Mouse (Mus musculus): ENCODE results near the gene 3110040M04Rik. TPM values are rescaled to one million over a fixed set of nuclear protein-coding genes. Genes with fewer than 3 reads are reported as not detected.

3110040M04Rik gene
- polyA plus RNA-seq, 1 experiment: not detected

- no peak overlapping the region for H3K27ac ChIP-seq (ENCODE audit: insufficient read depth, low read length)
- no peak for TF ChIP-seq POLR2A (IDR thresholded peaks at IDR 0.05; ENCODE audit: insufficient read depth, low read length)
- TF ChIP-seq EP300 (IDR thresholded peaks at IDR 0.05; ENCODE audit: insufficient read depth, low read depth, low read length): no peak
- TF ChIP-seq CTCF (IDR thresholded peaks at IDR 0.05; ENCODE audit: low read depth, low read length): no peak
- H3K36me3 ChIP-seq (ENCODE audit: control insufficient read depth, insufficient read depth, low read length, poor library complexity, severe bottlenecking): no peaks in the 10 kb centered on the region
- H3K4me3 ChIP-seq (ENCODE audit: low read depth, low read length): no peak overlapping the region
- no peak overlapping the region for H3K9ac ChIP-seq (ENCODE audit: low read depth, poor library complexity, severe bottlenecking)
- H3K4me1 ChIP-seq (ENCODE audit: control insufficient read depth, insufficient read depth, low read length): no peaks in the 10 kb centered on the region
- no peaks in the 10 kb centered on the region; the same call in 1 of the 2 replicates for H3K27me3 ChIP-seq (ENCODE audit: control insufficient read depth, insufficient read depth, low read length, poor library complexity, severe bottlenecking)
- no peaks in the 10 kb centered on the region for H3K9me3 ChIP-seq (replicated peaks; ENCODE audit: control insufficient read depth, insufficient read depth, low read length, poor library complexity, severe bottlenecking)
These were observed 40.1 kb downstream of the 3110040M04Rik start for GRCm38 (mm10) chr1:151244013-151244412.

GRCm38 (mm10) chr1:151244761-151245160 is 40.8 kb downstream of the 3110040M04Rik start:
- no peaks in the 10 kb centered on the region; the same call in 1 of the 2 replicates for H3K27me3 ChIP-seq (ENCODE audit: control insufficient read depth, insufficient read depth, low read length, poor library complexity, severe bottlenecking)
- no peaks in the 10 kb centered on the region for H3K36me3 ChIP-seq (ENCODE audit: control insufficient read depth, insufficient read depth, low read length, poor library complexity, severe bottlenecking)
- TF ChIP-seq CTCF (IDR thresholded peaks at IDR 0.05; ENCODE audit: low read depth, low read length) (no peak), EP300 (IDR thresholded peaks at IDR 0.05; ENCODE audit: insufficient read depth, low read depth, low read length) (no peak), POLR2A (IDR thresholded peaks at IDR 0.05; ENCODE audit: insufficient read depth, low read length) (no peak)
- H3K9ac ChIP-seq (ENCODE audit: low read depth, poor library complexity, severe bottlenecking): no peak overlapping the region
- no peak overlapping the region for H3K4me3 ChIP-seq (ENCODE audit: low read depth, low read length)
- no peaks in the 10 kb centered on the region for H3K9me3 ChIP-seq (replicated peaks; ENCODE audit: control insufficient read depth, insufficient read depth, low read length, poor library complexity, severe bottlenecking)
- no peak overlapping the region for H3K27ac ChIP-seq (ENCODE audit: insufficient read depth, low read length)
- H3K4me1 ChIP-seq (ENCODE audit: control insufficient read depth, insufficient read depth, low read length): no peaks in the 10 kb centered on the region

- TF ChIP-seq EP300 (IDR thresholded peaks at IDR 0.05; ENCODE audit: insufficient read depth, low read depth, low read length): no peak
- no peak for TF ChIP-seq POLR2A (IDR thresholded peaks at IDR 0.05; ENCODE audit: insufficient read depth, low read length)
- TF ChIP-seq CTCF (IDR thresholded peaks at IDR 0.05; ENCODE audit: low read depth, low read length): no peak
- no peaks in the 10 kb centered on the region for H3K4me1 ChIP-seq (ENCODE audit: control insufficient read depth, insufficient read depth, low read length)
- H3K9me3 ChIP-seq (replicated peaks; ENCODE audit: control insufficient read depth, insufficient read depth, low read length, poor library complexity, severe bottlenecking): no peaks in the 10 kb centered on the region
- no peaks in the 10 kb centered on the region; the same call in none of the 2 replicates for H3K27me3 ChIP-seq (ENCODE audit: control insufficient read depth, insufficient read depth, low read length, poor library complexity, severe bottlenecking)
- H3K36me3 ChIP-seq (ENCODE audit: control insufficient read depth, insufficient read depth, low read length, poor library complexity, severe bottlenecking): no peaks in the 10 kb centered on the region
- no peak overlapping the region for H3K9ac ChIP-seq (ENCODE audit: low read depth, poor library complexity, severe bottlenecking)
- H3K4me3 ChIP-seq (ENCODE audit: low read depth, low read length): no peak overlapping the region
- no peak overlapping the region for H3K27ac ChIP-seq (ENCODE audit: insufficient read depth, low read length)
These were observed 41.2 kb downstream of the 3110040M04Rik start for GRCm38 (mm10) chr1:151245165-151245564.

GRCm38 (mm10) chr1:151245846-151246245 is 41.9 kb downstream of the 3110040M04Rik start:
- H3K9ac ChIP-seq (ENCODE audit: low read depth, poor library complexity, severe bottlenecking): no peak overlapping the region
- no peaks in the 10 kb centered on the region for H3K36me3 ChIP-seq (ENCODE audit: control insufficient read depth, insufficient read depth, low read length, poor library complexity, severe bottlenecking)
- TF ChIP-seq CTCF (IDR thresholded peaks at IDR 0.05; ENCODE audit: low read depth, low read length) (no peak), POLR2A (IDR thresholded peaks at IDR 0.05; ENCODE audit: insufficient read depth, low read length) (no peak), EP300 (IDR thresholded peaks at IDR 0.05; ENCODE audit: insufficient read depth, low read depth, low read length) (no peak)
- H3K9me3 ChIP-seq (replicated peaks; ENCODE audit: control insufficient read depth, insufficient read depth, low read length, poor library complexity, severe bottlenecking): no peaks in the 10 kb centered on the region
- H3K4me1 ChIP-seq (ENCODE audit: control insufficient read depth, insufficient read depth, low read length): no peaks in the 10 kb centered on the region
- H3K27ac ChIP-seq (ENCODE audit: insufficient read depth, low read length): no peak overlapping the region
- no peaks in the 10 kb centered on the region; the same call in none of the 2 replicates for H3K27me3 ChIP-seq (ENCODE audit: control insufficient read depth, insufficient read depth, low read length, poor library complexity, severe bottlenecking)
- no peak overlapping the region for H3K4me3 ChIP-seq (ENCODE audit: low read depth, low read length)

- H3K27me3 ChIP-seq (ENCODE audit: control insufficient read depth, insufficient read depth, low read length, poor library complexity, severe bottlenecking): no peaks in the 10 kb centered on the region; the same call in 1 of the 2 replicates
- no peak for TF ChIP-seq EP300 (IDR thresholded peaks at IDR 0.05; ENCODE audit: insufficient read depth, low read depth, low read length)
- TF ChIP-seq CTCF (IDR thresholded peaks at IDR 0.05; ENCODE audit: low read depth, low read length): no peak
- no peak for TF ChIP-seq POLR2A (IDR thresholded peaks at IDR 0.05; ENCODE audit: insufficient read depth, low read length)
- H3K36me3 ChIP-seq (ENCODE audit: control insufficient read depth, insufficient read depth, low read length, poor library complexity, severe bottlenecking): no peaks in the 10 kb centered on the region
- no peaks in the 10 kb centered on the region for H3K9me3 ChIP-seq (replicated peaks; ENCODE audit: control insufficient read depth, insufficient read depth, low read length, poor library complexity, severe bottlenecking)
- H3K9ac ChIP-seq (ENCODE audit: low read depth, poor library complexity, severe bottlenecking): no peak overlapping the region
- H3K4me3 ChIP-seq (ENCODE audit: low read depth, low read length): no peak overlapping the region
- no peak overlapping the region for H3K27ac ChIP-seq (ENCODE audit: insufficient read depth, low read length)
- no peaks in the 10 kb centered on the region for H3K4me1 ChIP-seq (ENCODE audit: control insufficient read depth, insufficient read depth, low read length)
These were observed 46.2 kb downstream of the 3110040M04Rik start for GRCm38 (mm10) chr1:151250109-151250508.

GRCm38 (mm10) chr1:151250529-151251193 is 46.7 kb downstream of the 3110040M04Rik start:
- no peak for TF ChIP-seq EP300 (IDR thresholded peaks at IDR 0.05; ENCODE audit: insufficient read depth, low read depth, low read length)
- no peak for TF ChIP-seq POLR2A (IDR thresholded peaks at IDR 0.05; ENCODE audit: insufficient read depth, low read length)
- no peak for TF ChIP-seq CTCF (IDR thresholded peaks at IDR 0.05; ENCODE audit: low read depth, low read length)
- no peak overlapping the region for H3K9ac ChIP-seq (ENCODE audit: low read depth, poor library complexity, severe bottlenecking)

More at GRCm38 (mm10) chr1:151250529-151251193, 46.7 kb downstream of the 3110040M04Rik start:
- no peaks in the 10 kb centered on the region for H3K36me3 ChIP-seq (ENCODE audit: control insufficient read depth, insufficient read depth, low read length, poor library complexity, severe bottlenecking)
- H3K9me3 ChIP-seq (replicated peaks; ENCODE audit: control insufficient read depth, insufficient read depth, low read length, poor library complexity, severe bottlenecking): no peaks in the 10 kb centered on the region
- no peak overlapping the region for H3K4me3 ChIP-seq (ENCODE audit: low read depth, low read length)
- no peak overlapping the region for H3K27ac ChIP-seq (ENCODE audit: insufficient read depth, low read length)
- no peaks in the 10 kb centered on the region; the same call in 1 of the 2 replicates for H3K27me3 ChIP-seq (ENCODE audit: control insufficient read depth, insufficient read depth, low read length, poor library complexity, severe bottlenecking)
- H3K4me1 ChIP-seq (ENCODE audit: control insufficient read depth, insufficient read depth, low read length): no peaks in the 10 kb centered on the region
